Mouse (Mus musculus) heart, adult 8-10 months (tissue): ENCODE measurements around the gene Fermt3. TPM values are rescaled to one million over a fixed set of nuclear protein-coding genes. Genes with fewer than 3 reads are reported as not detected.
"Not testable (repeated sequence)": the region's sequence is repeated elsewhere in the genome, so short reads cannot be mapped to it uniquely, and the experiment has no call there.

ENCODE experiments used
- DNase-seq: peaks from one replicate; pipeline ENCODE4 v3.0.0; 2022; ENCODE audit warnings: low spot score
- total RNA-seq, 4 experiments: library from RNA; stranded (reverse); gene quantifications; 2 replicates each; pipeline ENCODE4 v1.2.4; 2022

Fermt3 gene
- total RNA-seq, 4 experiments from 2014 or later = 3.3 to 9.6 (median 4.4) TPM

- not testable (repeated sequence) for DNase-seq
Observed at GRCm38 (mm10) chr19:6991166-6991565, 28.1 kb downstream of the Fermt3 start.

- DNase-seq = no peak
Observed at GRCm38 (mm10) chr19:6990712-6991111, 28.6 kb downstream of the Fermt3 start.

GRCm38 (mm10) chr19:6989251-6989650, 30.0 kb downstream of the Fermt3 start:
- no peak for DNase-seq

GRCm38 (mm10) chr19:6987904-6988285, 31.4 kb downstream of the Fermt3 start:
- no peak for DNase-seq

GRCm38 (mm10) chr19:6987061-6987903, 32.0 kb downstream of the Fermt3 start, which contains the start of gene Vegfb:
Vegfb (minus strand) TSS chr19:6987651.
- DNase-seq = no peak

- DNase-seq = no peak
Observed at GRCm38 (mm10) chr19:6985951-6986708, 33.1 kb downstream of the Fermt3 start.

- DNase-seq = no peak
Observed at GRCm38 (mm10) chr19:6985300-6985699, 34.0 kb downstream of the Fermt3 start.

GRCm38 (mm10) chr19:6983621-6984020, 35.6 kb downstream of the Fermt3 start:
- DNase-seq = no peak

GRCm38 (mm10) chr19:6981465-6981864, 37.8 kb downstream of the Fermt3 start:
- no peak for DNase-seq

GRCm38 (mm10) chr19:6980381-6981093, 38.7 kb downstream of the Fermt3 start, which contains the start of gene Fkbp2:
Fkbp2 (minus strand) TSS chr19:6980501.
- DNase-seq = peak; percentile 98

- DNase-seq = peak; percentile 99
Observed at GRCm38 (mm10) chr19:6979486-6980380, 39.5 kb downstream of the Fermt3 start.

- no peak for DNase-seq
Observed at GRCm38 (mm10) chr19:6979001-6979479, 40.2 kb downstream of the Fermt3 start.

- no peak for DNase-seq
Observed at GRCm38 (mm10) chr19:6978639-6978974, 40.7 kb downstream of the Fermt3 start.

- DNase-seq = no peak
Observed at GRCm38 (mm10) chr19:6977759-6978638, 41.3 kb downstream of the Fermt3 start.

GRCm38 (mm10) chr19:6975537-6976521, 43.4 kb downstream of the Fermt3 start, which contains the start of gene Plcb3:
Plcb3 (minus strand) TSS chr19:6976470.
- no peak for DNase-seq

- DNase-seq = peak; percentile 71
Observed at GRCm38 (mm10) chr19:6974211-6975205, 44.8 kb downstream of the Fermt3 start, which contains the start of gene Ppp1r14b. Ppp1r14b (plus strand) TSS chr19:6974968.

GRCm38 (mm10) chr19:6973581-6974190, 45.6 kb downstream of the Fermt3 start:
- no peak for DNase-seq
